Mouse (Mus musculus) olfactory bulb, adult 2 months (tissue): ENCODE data around the gene Man2a1.

Experiments used
- CTCF ChIP-seq: fragments of 200-500 bp; IDR thresholded peaks from 2 replicates; pipeline ENCODE4 v1.5.1; 2012; ENCODE audit warnings: low read depth, mild to moderate bottlenecking, low read length, moderate library complexity; ENCODE audit not compliant: insufficient read depth
- POLR2A ChIP-seq: fragments of 200-500 bp; IDR thresholded peaks from 2 replicates; pipeline ENCODE4 v1.6.1; 2012; ENCODE audit warnings: mild to moderate bottlenecking, low read depth, low read length, moderate library complexity; ENCODE audit not compliant: insufficient read depth

DNA sequence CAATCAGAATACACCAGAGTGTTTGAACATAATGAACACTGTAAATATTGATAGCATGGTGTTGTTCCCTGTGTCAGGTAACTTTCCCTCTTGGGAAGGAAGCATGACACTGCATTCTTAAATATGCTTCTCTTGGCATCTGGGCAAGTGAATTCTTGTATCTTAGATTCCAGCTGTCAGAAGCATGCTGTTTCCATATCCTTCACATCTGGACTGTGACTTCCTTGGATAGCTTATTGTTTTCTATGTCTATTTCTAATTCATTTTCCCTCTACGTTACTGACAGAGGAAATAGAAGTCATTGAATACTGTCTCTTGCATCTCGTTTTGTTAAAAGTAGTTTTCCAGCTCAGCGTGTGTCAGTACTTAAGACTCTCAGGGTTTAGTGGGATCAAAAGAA is 9.2 kb downstream of the Man2a1 start:
- no peak for TF ChIP-seq CTCF
- TF ChIP-seq POLR2A = no peak
